Mouse (Mus musculus): ENCODE results near the gene Safb. TPM values are rescaled to one million over a fixed set of nuclear protein-coding genes. Genes with fewer than 3 reads are reported as not detected.
"Not testable (repeated sequence)": the region's sequence is repeated elsewhere in the genome, so short reads cannot be mapped to it uniquely, and the experiment has no call there.

Gene Safb
- polyA plus RNA-seq, 2 experiments from 2014 or later = 52.6 to 55.0 TPM

DNA sequence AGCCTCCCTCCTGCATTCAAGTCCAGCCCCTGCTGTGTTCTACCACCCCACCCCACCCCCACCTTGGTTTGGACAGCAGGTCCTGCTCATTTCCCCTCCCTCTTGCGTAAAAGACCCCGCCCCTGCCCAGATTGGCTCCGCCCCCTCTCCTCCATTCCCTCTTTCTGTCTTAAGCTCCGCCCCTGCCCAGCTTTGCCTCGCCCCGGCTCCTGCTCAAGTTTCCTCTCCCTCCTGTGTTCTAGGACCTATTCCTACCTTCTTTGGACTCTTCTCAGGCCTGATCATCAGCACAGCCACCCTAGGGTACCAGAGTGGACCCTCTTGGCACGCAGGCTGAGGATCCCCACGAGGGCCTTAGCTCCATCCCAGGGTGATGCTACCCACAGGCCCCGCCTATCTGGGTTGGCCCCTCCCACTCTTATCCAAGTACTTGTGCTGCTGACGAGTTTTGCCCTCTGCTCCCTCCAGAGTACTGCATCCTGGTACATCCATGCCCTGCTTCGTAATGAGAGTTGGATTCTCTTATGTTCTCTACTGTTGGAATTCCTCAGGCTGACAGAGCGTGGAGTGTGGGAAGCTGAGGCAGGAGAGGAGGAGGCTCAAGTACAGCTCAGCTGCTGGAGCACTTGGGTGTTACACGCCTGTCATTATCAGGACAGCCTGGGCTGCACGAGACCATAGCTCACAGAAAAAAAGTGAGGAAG, 27.4 kb downstream of the Safb start:
- ATAC-seq = no peak

- ATAC-seq = not testable (repeated sequence)
These were observed 27.9 kb downstream of the Safb start for GRCm38 (mm10) chr17:56612565-56612939.

DNA sequence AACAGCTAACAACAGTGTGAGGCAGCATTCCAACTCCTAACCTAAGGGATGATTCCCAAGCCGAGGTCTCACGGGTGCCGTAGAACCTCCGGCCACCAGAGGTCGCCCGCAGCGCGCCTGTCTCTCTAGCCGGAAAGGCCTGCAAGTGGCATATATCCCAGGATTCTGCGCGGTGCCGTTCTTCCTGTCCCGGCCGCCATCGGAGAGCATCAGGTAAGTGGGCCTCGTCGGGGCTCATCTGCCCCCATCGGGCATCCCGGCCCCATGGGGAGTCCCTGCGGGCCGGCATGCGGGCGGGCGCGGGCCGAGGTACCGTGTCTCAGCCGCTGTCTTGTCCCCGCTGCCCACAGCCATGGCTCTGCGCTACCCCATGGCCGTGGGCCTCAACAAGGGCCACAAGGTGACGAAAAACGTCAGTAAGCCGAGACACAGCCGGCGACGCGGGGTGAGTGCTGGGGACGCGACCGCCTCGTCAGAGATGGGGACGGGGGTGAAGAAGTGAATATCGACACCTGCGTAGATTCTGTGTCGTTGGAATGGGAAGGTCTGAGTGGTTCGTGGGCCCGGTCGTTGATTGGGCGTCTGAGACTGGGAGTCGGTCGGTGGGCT, 28.7 kb downstream of the Safb start, which contains the start of gene Rpl36:
Rpl36 (plus strand) TSS at position 181 of the 609 bp plus-strand sequence.
- ATAC-seq = peak; percentile 74

- not testable (repeated sequence) for ATAC-seq
These were observed 29.3 kb downstream of the Safb start for GRCm38 (mm10) chr17:56613893-56614292.

- ATAC-seq = no peak
These were observed 29.9 kb downstream of the Safb start for GRCm38 (mm10) chr17:56614391-56615135.

DNA sequence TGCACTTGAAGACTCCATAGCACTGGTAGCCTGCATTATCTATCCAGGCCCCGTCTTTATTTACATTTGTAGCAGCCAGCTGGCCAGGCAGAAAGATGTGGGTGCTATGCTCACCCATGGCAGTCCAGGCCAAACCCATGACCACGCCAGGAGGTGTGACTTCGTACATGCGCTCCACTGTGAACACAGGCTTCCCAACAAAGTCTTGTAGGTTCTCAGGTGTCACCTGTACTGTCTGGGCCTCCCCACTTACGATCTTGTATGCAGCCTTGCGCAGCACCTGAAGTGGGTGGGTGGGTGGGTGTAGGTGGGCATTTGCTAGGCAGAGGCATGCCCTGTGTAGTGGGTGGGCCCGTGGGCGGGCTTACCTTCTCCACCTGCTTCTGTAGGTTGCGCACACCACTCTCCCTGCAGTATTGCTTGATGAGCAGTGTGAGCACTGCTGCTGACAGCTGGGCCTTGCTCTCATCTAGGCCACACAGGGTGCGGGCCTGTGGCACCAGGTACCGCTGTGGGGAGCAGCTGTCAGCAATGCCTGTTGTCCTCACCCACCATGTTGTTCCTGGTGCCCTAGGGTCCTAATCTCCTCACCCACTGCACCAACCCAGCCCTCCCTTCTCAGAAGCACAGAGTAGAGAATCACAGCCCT, 30.6 kb downstream of the Safb start:
- ATAC-seq = no peak

- ATAC-seq = no peak
These were observed 31.2 kb downstream of the Safb start for GRCm38 (mm10) chr17:56615792-56616191.

DNA sequence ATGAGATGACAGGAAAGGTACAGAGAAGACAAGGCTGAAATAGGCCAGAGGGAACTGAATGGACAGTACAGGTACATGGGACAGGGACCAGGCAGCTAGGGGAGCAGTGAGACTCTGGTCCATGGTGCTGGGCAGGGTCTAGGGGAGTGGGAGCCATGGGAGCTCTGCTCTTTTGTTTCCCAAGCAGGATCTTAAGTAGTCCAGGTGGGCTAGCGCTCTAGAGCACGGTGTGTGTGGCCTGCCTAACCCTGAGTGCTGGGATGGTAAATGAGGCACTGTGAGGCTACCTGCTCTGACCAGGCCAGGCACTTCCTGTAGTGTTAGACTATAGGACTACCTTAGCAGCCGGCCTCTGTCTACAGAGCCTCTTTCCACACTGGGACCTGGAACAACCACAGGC, 32.1 kb downstream of the Safb start:
- no peak for ATAC-seq

GRCm38 (mm10) chr17:56617628-56618027, 33.0 kb downstream of the Safb start:
- ATAC-seq = no peak

DNA sequence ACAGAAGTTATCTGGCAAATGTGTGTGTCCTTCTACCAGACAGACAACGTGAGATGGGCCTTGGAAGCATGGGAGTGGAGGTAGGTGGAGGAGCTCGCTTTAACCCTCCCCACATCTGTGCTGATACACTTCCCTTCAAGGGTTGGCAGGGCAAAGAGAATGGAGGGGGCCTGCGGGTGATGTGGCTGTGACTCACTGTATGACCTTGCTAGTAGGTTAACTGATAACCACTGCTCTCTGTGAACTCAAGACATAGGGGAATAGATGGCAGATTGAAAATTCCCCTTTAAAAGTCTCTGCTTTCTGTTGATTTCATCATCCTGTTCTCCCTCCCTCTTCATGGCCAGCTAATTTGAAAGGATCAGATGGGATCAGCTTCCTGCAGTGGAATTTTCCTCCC, 40.9 kb downstream of the Safb start:
- no peak for ATAC-seq

DNA sequence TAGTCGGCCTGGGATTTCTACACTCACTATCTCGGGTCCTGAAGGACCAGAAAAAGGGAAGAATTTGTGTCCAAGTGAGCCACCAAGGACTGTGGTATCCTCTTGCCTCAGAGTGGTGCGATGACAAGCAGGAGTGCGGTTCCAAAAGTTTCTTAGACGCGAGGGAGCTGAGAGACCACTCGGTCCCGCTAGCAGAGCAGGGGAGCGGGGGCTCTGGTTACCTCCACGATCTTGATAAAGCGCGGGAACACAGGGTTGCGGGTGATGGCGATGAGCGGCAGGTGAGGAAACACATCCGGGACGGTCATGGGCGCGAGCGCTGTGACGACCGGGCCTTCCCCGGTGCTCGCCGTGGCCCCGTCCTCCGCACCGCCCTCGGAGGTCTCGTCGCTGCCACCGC, 41.6 kb downstream of the Safb start:
- peak; percentile 21 for ATAC-seq

DNA sequence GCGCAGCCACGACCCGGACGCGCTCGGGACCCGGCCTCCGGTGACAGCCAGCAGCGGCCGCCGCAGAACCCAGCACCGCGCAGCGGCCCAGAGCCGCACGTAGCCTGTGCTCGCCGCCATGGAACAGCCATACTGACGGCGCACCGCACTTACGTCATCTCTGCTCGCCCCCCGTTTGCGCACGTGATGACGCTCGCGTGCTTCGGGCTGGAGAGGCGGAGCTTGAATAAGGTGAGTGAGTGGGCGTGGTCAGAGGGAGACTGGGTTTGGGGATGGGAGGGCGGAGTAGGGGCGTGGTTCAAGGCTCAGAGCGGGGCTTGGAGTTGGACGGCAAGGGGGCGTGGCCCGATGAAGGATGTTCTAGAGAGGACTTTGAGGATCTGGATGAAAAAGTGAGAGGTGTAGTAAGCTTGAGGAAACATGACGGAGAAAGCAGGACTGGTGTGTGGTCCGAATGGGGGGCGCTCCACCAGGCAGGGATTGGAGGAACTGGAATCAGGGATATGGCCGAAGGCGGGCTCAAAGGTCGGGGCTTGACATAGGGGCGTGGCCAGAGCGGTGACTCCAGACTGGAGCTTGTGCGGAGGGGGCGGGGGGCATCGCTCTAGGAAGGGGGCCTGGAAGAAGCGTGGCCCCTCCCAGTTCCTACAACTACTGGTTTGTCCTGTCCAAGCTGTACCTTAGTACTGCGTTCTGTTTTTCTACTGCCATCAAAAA, 42.3 kb downstream of the Safb start, which contains the start of gene Lonp1:
Lonp1 (minus strand) TSS at position 134 of the 717 bp plus-strand sequence.
- peak; percentile 94 for ATAC-seq

- peak; percentile 4 for ATAC-seq
These were observed 43.1 kb downstream of the Safb start, which contains the start of gene Catsperd for GRCm38 (mm10) chr17:56627530-56628277. Catsperd (plus strand) TSS chr17:56628143.

DNA sequence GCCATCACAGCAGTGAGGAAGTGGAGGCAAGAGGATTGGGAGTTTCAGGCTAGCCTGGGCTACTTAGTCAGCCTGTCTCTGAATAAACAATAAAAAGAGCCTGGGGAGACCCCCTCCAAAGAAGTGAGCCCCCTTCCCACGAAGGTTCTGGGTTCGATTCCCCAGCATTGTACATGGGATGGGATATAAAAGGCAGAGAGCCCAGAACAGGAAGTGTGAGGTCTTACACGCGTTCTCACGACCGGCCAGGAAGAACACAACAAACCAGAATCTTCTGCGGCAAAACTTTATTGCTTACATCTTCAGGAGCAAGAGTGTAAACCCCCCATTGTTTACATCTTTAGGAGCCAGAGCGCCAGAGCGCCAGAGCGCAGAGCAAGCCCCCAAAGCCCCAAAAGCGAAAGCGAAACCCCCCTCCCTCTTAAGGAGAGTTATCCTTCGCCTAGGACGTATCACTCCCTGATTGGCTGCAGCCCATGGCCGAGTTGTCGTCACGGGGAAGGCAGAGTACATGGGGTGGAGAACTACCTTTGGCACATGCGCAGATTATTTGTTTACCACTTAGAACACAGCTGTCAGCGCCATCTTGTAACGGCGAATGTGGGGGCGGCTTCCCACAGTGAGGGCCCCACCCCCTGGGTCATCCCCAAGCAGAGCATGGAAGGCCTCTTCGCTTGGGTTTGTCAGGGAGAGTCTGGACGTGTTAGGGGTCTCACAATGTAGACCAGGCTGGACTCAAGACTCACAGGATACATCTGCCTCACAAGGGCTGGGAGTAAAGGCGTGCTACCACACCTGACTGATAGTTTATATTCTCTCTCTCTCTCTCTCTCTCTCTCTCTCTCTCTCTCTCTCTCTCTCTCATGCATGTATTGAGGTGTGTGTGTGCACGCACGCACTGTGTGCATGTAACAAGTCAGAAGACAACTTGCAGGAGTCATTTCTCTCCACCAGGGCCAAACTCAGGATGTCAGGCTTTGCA, 45.5 kb downstream of the Safb start:
- ATAC-seq = not testable (repeated sequence)

- ATAC-seq = no peak
These were observed 47.2 kb downstream of the Safb start for GRCm38 (mm10) chr17:56631807-56632206.

DNA sequence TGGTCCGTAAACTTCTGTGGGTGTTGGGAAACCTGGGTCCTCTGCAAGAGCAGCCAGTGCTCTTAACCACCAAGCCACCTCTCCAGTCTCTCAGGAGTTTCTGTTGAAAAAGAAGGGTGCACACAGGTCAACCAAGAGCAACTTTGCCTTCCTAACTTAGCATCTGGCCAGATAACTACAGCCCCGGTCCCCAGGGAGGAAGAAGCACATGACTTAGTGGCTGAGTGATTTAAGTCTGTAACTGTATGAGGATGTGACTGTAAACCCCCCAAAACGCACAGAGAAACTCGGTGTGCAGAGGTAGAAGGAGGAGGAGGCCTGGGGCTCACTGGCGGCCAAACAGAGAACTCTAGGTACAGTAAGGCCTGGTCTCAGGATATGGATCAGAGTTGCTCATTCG, 49.4 kb downstream of the Safb start:
- ATAC-seq = no peak

GRCm38 (mm10) chr17:56643237-56643636, 58.6 kb downstream of the Safb start:
- no peak for ATAC-seq

GRCm38 (mm10) chr17:56647546-56647945, 62.9 kb downstream of the Safb start:
- ATAC-seq = no peak

GRCm38 (mm10) chr17:56651801-56652200, 67.2 kb downstream of the Safb start:
- ATAC-seq = no peak

DNA sequence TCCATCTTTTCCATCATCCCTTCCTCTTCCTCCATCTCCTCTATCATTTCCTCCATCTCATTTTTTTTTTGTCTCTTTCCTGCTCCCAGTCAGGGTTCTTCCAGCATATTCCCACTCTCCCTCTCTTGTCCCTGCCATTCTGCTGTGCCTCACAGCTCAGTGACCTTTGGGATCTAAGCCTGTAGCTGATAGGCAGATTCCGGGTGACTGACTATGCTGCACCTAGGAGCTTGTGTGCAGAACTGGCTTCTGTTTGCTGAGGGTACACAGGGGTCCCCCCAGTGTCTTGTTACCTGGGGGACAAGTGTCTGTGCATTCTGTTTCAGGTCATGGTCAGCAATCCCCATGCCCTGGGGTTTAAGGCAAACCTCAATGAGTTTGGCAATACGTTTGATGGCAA, 70.1 kb downstream of the Safb start:
- no peak for ATAC-seq

Measured in CD4-positive, CD25-positive, alpha-beta regulatory T cell, adult 4 months (primary cell).